Mouse (Mus musculus): ENCODE measurements around the gene Sub1.

- TF ChIP-seq CTCF (IDR thresholded peaks at IDR 0.05; ENCODE audit: extremely low read depth, insufficient read length, insufficient replicate concordance, low read depth, low read length) (no peak), POLR2A (IDR thresholded peaks at IDR 0.05; ENCODE audit: low read depth, low read length) (no peak)
These were observed 33.4 kb upstream of the Sub1 start for GRCm38 (mm10) chr15:12030221-12030620.
